ENCODE assay signal across 17 mouse cellular contexts in genomic region chr15:101295106-101295505, GRCm38 (mm10). TPM values are rescaled to one million over a fixed set of nuclear protein-coding genes. Genes with fewer than 3 reads are reported as not detected.
DNase-seq lines count a peak whose midpoint lies in the region; ATAC-seq lines count a peak whose summit lies in the region.
"Had no signal": no experiment of that assay in that cellular context is flagged by ENCODE, and none has a peak within 500 bp of the region (broad histone marks: within the 10 kb centered on the region; RNA-seq: fewer than 3 reads in every experiment).

No protein-coding gene starts in this region.

- DNase-seq in heart, adult 18-20 months: peak; percentile 62 to 74
- DNase-seq in midbrain, embryonic 11.5 days (ENCODE audit: low spot score, missing footprints): peak; percentile 28
- peak; percentile 62 for DNase-seq in testis, postnatal 10 days (ENCODE audit: low spot score)
- no peak for DNase-seq in spleen, postnatal 4 days (ENCODE audit: low spot score in 2 of 2)
- DNase-seq: adrenal gland, adult 8-10 months; gastrocnemius, postnatal 14 days; liver, postnatal 0 days; spleen, adult 18-20 months; thymus, postnatal 14 days had no signal

- no peaks in the 10 kb centered on the region for H3K27me3 ChIP-seq in heart, embryonic 11.5 days (ENCODE audit: control insufficient read depth, insufficient read depth, low read length)
- H3K27me3 ChIP-seq in midbrain, embryonic 11.5 days (ENCODE audit: control insufficient read depth, insufficient read depth, low read length): no peaks in the 10 kb centered on the region
- no peaks in the 10 kb centered on the region for H3K27me3 ChIP-seq in midbrain, embryonic 15.5 days (replicated peaks)
- H3K27me3 ChIP-seq in lung, embryonic 15.5 days: no peaks in the 10 kb centered on the region
- H3K27me3 ChIP-seq: forebrain, embryonic 13.5 days; midbrain, embryonic 13.5 days; neural tube, embryonic 12.5 days had no signal

- no peak overlapping the region for H3K4me3 ChIP-seq in heart, embryonic 11.5 days (ENCODE audit: low read depth, low read length)
- H3K4me3 ChIP-seq in midbrain, embryonic 11.5 days (ENCODE audit: low read depth, low read length): no peak overlapping the region
- no peak overlapping the region for H3K4me3 ChIP-seq in midbrain, embryonic 15.5 days
- peak overlapping the region; percentile 42 for H3K4me3 ChIP-seq in lung, embryonic 15.5 days
- H3K4me3 ChIP-seq: forebrain, embryonic 13.5 days; midbrain, embryonic 13.5 days; neural tube, embryonic 12.5 days had no signal

- H3K4me1 ChIP-seq in heart, embryonic 11.5 days (ENCODE audit: control insufficient read depth, insufficient read depth, low read length): peaks cover 29% of the 10 kb centered on the region
- no peaks in the 10 kb centered on the region for H3K4me1 ChIP-seq in midbrain, embryonic 11.5 days (ENCODE audit: control insufficient read depth, insufficient read depth, low read length)
- no peaks in the 10 kb centered on the region for H3K4me1 ChIP-seq in midbrain, embryonic 15.5 days
- H3K4me1 ChIP-seq in lung, embryonic 15.5 days: peaks cover 33% of the 10 kb centered on the region
- H3K4me1 ChIP-seq: forebrain, embryonic 13.5 days had no signal

- H3K9me3 ChIP-seq in heart, embryonic 11.5 days (replicated peaks; ENCODE audit: control insufficient read depth, low read length): no peaks in the 10 kb centered on the region
- no peaks in the 10 kb centered on the region for H3K9me3 ChIP-seq in midbrain, embryonic 11.5 days (ENCODE audit: control insufficient read depth, low read length)
- no peaks in the 10 kb centered on the region for H3K9me3 ChIP-seq in midbrain, embryonic 15.5 days
- no peaks in the 10 kb centered on the region for H3K9me3 ChIP-seq in lung, embryonic 15.5 days
- H3K9me3 ChIP-seq: forebrain, embryonic 13.5 days; midbrain, embryonic 13.5 days; neural tube, embryonic 12.5 days had no signal

- H3K4me2 ChIP-seq in heart, embryonic 11.5 days: no peak overlapping the region
- H3K4me2 ChIP-seq in midbrain, embryonic 11.5 days: no peak overlapping the region
- no peak overlapping the region for H3K4me2 ChIP-seq in midbrain, embryonic 15.5 days
- peak overlapping the region; percentile 51 for H3K4me2 ChIP-seq in lung, embryonic 15.5 days
- H3K4me2 ChIP-seq: forebrain, embryonic 13.5 days; hindbrain, embryonic 14.5 days; midbrain, embryonic 13.5 days; neural tube, embryonic 12.5 days had no signal

- peaks cover 6% of the 10 kb centered on the region; the same call in 1 of the 2 replicates for H3K36me3 ChIP-seq in heart, embryonic 11.5 days (ENCODE audit: control insufficient read depth, insufficient read depth, low read length)
- no peaks in the 10 kb centered on the region for H3K36me3 ChIP-seq in midbrain, embryonic 11.5 days (ENCODE audit: control insufficient read depth, insufficient read depth, low read length)
- H3K36me3 ChIP-seq in midbrain, embryonic 15.5 days (replicated peaks): peaks cover 16% of the 10 kb centered on the region
- peaks cover 16% of the 10 kb centered on the region for H3K36me3 ChIP-seq in lung, embryonic 15.5 days

- no peak overlapping the region for H3K9ac ChIP-seq in heart, embryonic 11.5 days (ENCODE audit: low read depth, low read length)
- H3K9ac ChIP-seq in midbrain, embryonic 11.5 days (ENCODE audit: low read length): no peak overlapping the region
- H3K9ac ChIP-seq in midbrain, embryonic 15.5 days: no peak overlapping the region
- H3K9ac ChIP-seq in lung, embryonic 15.5 days: 0 out of 2 replicates have a peak overlapping the region, but pooled peaks have one; percentile 13
- H3K9ac ChIP-seq: forebrain, embryonic 13.5 days; hindbrain, embryonic 14.5 days; liver, postnatal 0 days; midbrain, embryonic 13.5 days; neural tube, embryonic 12.5 days had no signal

- no peak overlapping the region for H3K27ac ChIP-seq in heart, embryonic 11.5 days (ENCODE audit: low read depth, low read length)
- no peak overlapping the region for H3K27ac ChIP-seq in midbrain, embryonic 11.5 days (ENCODE audit: low read depth, low read length)
- H3K27ac ChIP-seq in midbrain, embryonic 15.5 days: no peak overlapping the region
- H3K27ac ChIP-seq in lung, embryonic 15.5 days: peak overlapping the region; percentile 93
- H3K27ac ChIP-seq: forebrain, embryonic 13.5 days; hindbrain, embryonic 14.5 days; midbrain, embryonic 13.5 days; neural tube, embryonic 12.5 days had no signal

- ATAC-seq in heart, embryonic 11.5 days (replicated peaks; ENCODE audit: insufficient number of reproducible peaks, low FRiP score, low TSS enrichment): no peak
- ATAC-seq in midbrain, embryonic 11.5 days (ENCODE audit: low FRiP score): no peak
- ATAC-seq in midbrain, embryonic 15.5 days (replicated peaks): no peak
- peak; percentile 69 for ATAC-seq in lung, embryonic 15.5 days (ENCODE audit: borderline replicate concordance, extremely low read depth, low FRiP score, low TSS enrichment)
- no peak for ATAC-seq in granulocyte monocyte progenitor cell, adult 5-6 weeks (replicated peaks; ENCODE audit: poor library complexity, severe bottlenecking)
- ATAC-seq: forebrain, embryonic 13.5 days; liver, postnatal 0 days; midbrain, embryonic 13.5 days had no signal

- 66% methylated on average over 7 of the region's 7 CpGs for WGBS in heart, embryonic 11.5 days (ENCODE audit: insufficient replicate concordance)
- 81% methylated on average over 7 of the region's 7 CpGs for WGBS in midbrain, embryonic 11.5 days
- 76% methylated on average over 7 of the region's 7 CpGs for WGBS in midbrain, embryonic 15.5 days
- 41% methylated on average over 7 of the region's 7 CpGs for WGBS in lung, embryonic 15.5 days

RNA-seq across cellular contexts. Expression of gene 6030408B16Rik, which starts 2.1 kb away (rescaled TPM):
- total RNA-seq in heart, adult 18-20 months (2021): 1 to 10 TPM in 1 of 2 experiments, under 1 TPM in 1; 0.69 to 1.1 TPM
- 1.3 and 2.2 TPM in 2 replicates for polyA plus RNA-seq in heart, embryonic 11.5 days (2014; fragmentation: Nextera tagmentation; extraction: Ambion mirVana)
- 0.33 TPM in 1 of 2 replicates, not detected in the other for polyA plus RNA-seq in midbrain, embryonic 11.5 days (2014; fragmentation: Nextera tagmentation; extraction: Ambion mirVana)
- 0.28 and 0.45 TPM in 2 replicates for polyA plus RNA-seq in midbrain, embryonic 15.5 days (2015; fragmentation: Nextera tagmentation; extraction: Ambion mirVana)
- polyA plus RNA-seq in lung, embryonic 15.5 days (2015; fragmentation: Nextera tagmentation; extraction: Ambion mirVana): 48.1 and 50.0 TPM in 2 replicates
- 0.60 TPM in 1 of 2 replicates, not detected in the other for total RNA-seq in granulocyte monocyte progenitor cell, adult 5-6 weeks (2014; fragmentation: Nextera tagmentation)
- 0.86 TPM in 1 of 2 replicates, not detected in the other for total RNA-seq in granulocyte monocyte progenitor cell, adult 5-6 weeks (2017)

RNA-seq across cellular contexts. Expression of gene Atg101, which starts 11.0 kb away (rescaled TPM):
- 10 to 100 TPM; 20.0 to 21.3 TPM for total RNA-seq in heart, adult 18-20 months (2021)
- polyA plus RNA-seq in heart, embryonic 11.5 days (2014; fragmentation: Nextera tagmentation; extraction: Ambion mirVana): 49.4 and 50.1 TPM in 2 replicates
- 57.9 and 67.4 TPM in 2 replicates for polyA plus RNA-seq in midbrain, embryonic 11.5 days (2014; fragmentation: Nextera tagmentation; extraction: Ambion mirVana)
- polyA plus RNA-seq in midbrain, embryonic 15.5 days (2015; fragmentation: Nextera tagmentation; extraction: Ambion mirVana): 83.9 and 84.3 TPM in 2 replicates
- polyA plus RNA-seq in lung, embryonic 15.5 days (2015; fragmentation: Nextera tagmentation; extraction: Ambion mirVana): 74.5 and 76.8 TPM in 2 replicates
- 35.3 and 36.0 TPM in 2 replicates for total RNA-seq in granulocyte monocyte progenitor cell, adult 5-6 weeks (2014; fragmentation: Nextera tagmentation)
- total RNA-seq in granulocyte monocyte progenitor cell, adult 5-6 weeks (2017): 51.9 and 60.6 TPM in 2 replicates

RNA-seq across cellular contexts. Expression of gene Nr4a1, which starts 41.0 kb away (rescaled TPM):
- 10 to 100 TPM in 1 of 2 experiments, 1 to 10 TPM in 1; 7.7 to 10.5 TPM for total RNA-seq in heart, adult 18-20 months (2021)
- polyA plus RNA-seq in heart, embryonic 11.5 days (2014; fragmentation: Nextera tagmentation; extraction: Ambion mirVana): 7.5 and 8.1 TPM in 2 replicates
- 1.3 TPM in 2 replicates for polyA plus RNA-seq in midbrain, embryonic 11.5 days (2014; fragmentation: Nextera tagmentation; extraction: Ambion mirVana)
- polyA plus RNA-seq in midbrain, embryonic 15.5 days (2015; fragmentation: Nextera tagmentation; extraction: Ambion mirVana): 4.2 and 4.9 TPM in 2 replicates
- 9.2 and 9.9 TPM in 2 replicates for polyA plus RNA-seq in lung, embryonic 15.5 days (2015; fragmentation: Nextera tagmentation; extraction: Ambion mirVana)
- total RNA-seq in granulocyte monocyte progenitor cell, adult 5-6 weeks (2014; fragmentation: Nextera tagmentation): 1.4 and 4.0 TPM in 2 replicates
- total RNA-seq in granulocyte monocyte progenitor cell, adult 5-6 weeks (2017): 2.4 and 4.1 TPM in 2 replicates

Comparison
In these comparisons a context has a peak if more than half of its experiments do, and no peak if none do; other contexts are left out.
1. DNase-seq: peak in heart, adult 18-20 months (2 of 2), midbrain, embryonic 11.5 days (single experiment) and testis, postnatal 10 days (single experiment); none in spleen, postnatal 4 days (0 of 2).
2. RNA of gene 6030408B16Rik, which starts 2.1 kb away (polyA plus RNA-seq): 48.1 to 50.0 TPM in lung, embryonic 15.5 days; 1.3 to 2.2 TPM in heart, embryonic 11.5 days, 0.28 to 0.45 TPM in midbrain, embryonic 15.5 days and 0.33 TPM in midbrain, embryonic 11.5 days; every median in the first group is over 10 times any median in the second.